Mouse (Mus musculus) kidney, embryonic 15.5 days (tissue): ENCODE data around the gene Ube2o. TPM values are rescaled to one million over a fixed set of nuclear protein-coding genes. Genes with fewer than 3 reads are reported as not detected.
A peak's percentile ranks its signal among the peaks of the same experiment; 100 is the strongest.

ENCODE experiments used
- ATAC-seq: fragments of 200-750 bp; cut with Nextera tagmentation; replicated peaks from 2 replicates; pipeline ENCODE4 v1.8.0; 2017; ENCODE audit warnings: moderate TSS enrichment; ENCODE audit not compliant: low FRiP score
- H3K27ac ChIP-seq: fragments of 300-500 bp; sonication (generic); 2 replicates; pipeline ENCODE4 v1.5.1; 2015; ENCODE audit warnings: mild to moderate bottlenecking, inconsistent platforms
- H3K27me3 ChIP-seq: fragments of 300-500 bp; sonication (generic); 2 replicates; pipeline ENCODE4 v1.6.1; 2015; ENCODE audit warnings: inconsistent platforms
- H3K36me3 ChIP-seq: fragments of 300-500 bp; sonication (generic); 2 replicates; pipeline ENCODE4 v1.6.1; 2015; ENCODE audit warnings: inconsistent platforms
- H3K4me1 ChIP-seq: fragments of 300-500 bp; sonication (generic); 2 replicates; pipeline ENCODE4 v1.6.1; 2015; ENCODE audit warnings: inconsistent platforms
- H3K4me2 ChIP-seq: fragments of 300-500 bp; sonication (generic); 2 replicates; pipeline ENCODE4 v1.6.1; 2015; ENCODE audit warnings: moderate library complexity, mild to moderate bottlenecking, inconsistent platforms
- H3K4me3 ChIP-seq: fragments of 300-500 bp; sonication (generic); replicated peaks from 2 replicates; pipeline ENCODE4 v1.5.1; 2015; ENCODE audit warnings: mild to moderate bottlenecking, inconsistent platforms
- H3K9ac ChIP-seq: fragments of 300-500 bp; sonication (generic); 2 replicates; pipeline ENCODE4 v1.6.1; 2015; ENCODE audit warnings: mild to moderate bottlenecking, inconsistent platforms
- H3K9me3 ChIP-seq: fragments of 300-500 bp; sonication (generic); replicated peaks from 2 replicates; pipeline ENCODE4 v1.6.1; 2016; ENCODE audit warnings: inconsistent platforms
- WGBS: fragments of 180-500 bp; shearing (Covaris S2); methylation state at CpG from one replicate; pipeline ENCODE4 v1.1.7; 2015; ENCODE audit warnings: mixed read lengths; 5-methylcytosine and 5-hydroxymethylcytosine counted together
- polyA plus RNA-seq: library from polyadenylated mRNA; unstranded; fragments of >200 nt; fragmentation: Nextera tagmentation; extraction: Ambion mirVana; gene quantifications from 2 replicates; pipeline ENCODE4 v1.2.1, GENCODE M21; 2015

The Ube2o gene
- polyA plus RNA-seq, 1 experiment from 2014 or later = 7.3 TPM

GRCm38 (mm10) chr11:116513531-116514038 lies 67.7 kb downstream of the Ube2o start:
- Histone ChIP-seq H3K36me3 (no peaks in the 10 kb centered on the region), H3K4me2 (no peak overlapping the region), H3K9ac (no peak overlapping the region), H3K9me3 (no peaks in the 10 kb centered on the region), H3K4me1 (peaks cover 13% of the 10 kb centered on the region; the same call in 1 of the 2 replicates), H3K4me3 (no peak overlapping the region), H3K27me3 (peaks cover 17% of the 10 kb centered on the region), H3K27ac (no peak overlapping the region)
- WGBS = 64% methylated on average over 4 of the region's 4 CpGs
- ATAC-seq = no peak

- peaks cover 9% of the 10 kb centered on the region; the same call in 1 of the 2 replicates for H3K4me1 ChIP-seq
- no peak overlapping the region for H3K4me3 ChIP-seq
- no peak overlapping the region for H3K4me2 ChIP-seq
- peaks cover 17% of the 10 kb centered on the region for H3K27me3 ChIP-seq
- H3K9ac ChIP-seq = no peak overlapping the region
- no peak overlapping the region for H3K27ac ChIP-seq
- WGBS = 80% methylated on average over 6 of the region's 6 CpGs
- no peak for ATAC-seq
- no peaks in the 10 kb centered on the region for H3K9me3 ChIP-seq
- no peaks in the 10 kb centered on the region for H3K36me3 ChIP-seq
Observed at GRCm38 (mm10) chr11:116512987-116513386, 68.3 kb downstream of the Ube2o start.

- Histone ChIP-seq H3K4me1 (peaks cover 6% of the 10 kb centered on the region; the same call in 1 of the 2 replicates), H3K4me3 (no peak overlapping the region), H3K9me3 (no peaks in the 10 kb centered on the region), H3K4me2 (no peak overlapping the region), H3K27ac (no peak overlapping the region), H3K36me3 (no peaks in the 10 kb centered on the region), H3K27me3 (peaks cover 17% of the 10 kb centered on the region), H3K9ac (no peak overlapping the region)
- 91% methylated on average over 7 of the region's 7 CpGs for WGBS
- no peak for ATAC-seq
Observed at GRCm38 (mm10) chr11:116512154-116512553, 69.1 kb downstream of the Ube2o start.

GRCm38 (mm10) chr11:116511301-116511868 lies 69.9 kb downstream of the Ube2o start:
- Histone ChIP-seq H3K27me3 (peaks cover 17% of the 10 kb centered on the region), H3K27ac (no peak overlapping the region), H3K36me3 (no peaks in the 10 kb centered on the region), H3K9me3 (no peaks in the 10 kb centered on the region), H3K4me1 (peaks cover 6% of the 10 kb centered on the region; the same call in 1 of the 2 replicates), H3K9ac (no peak overlapping the region), H3K4me2 (no peak overlapping the region), H3K4me3 (no peak overlapping the region)
- WGBS = 53% methylated on average over 7 of the region's 7 CpGs
- no peak for ATAC-seq

GRCm38 (mm10) chr11:116508689-116509088 lies 72.6 kb downstream of the Ube2o start:
- WGBS = 42% methylated on average over 2 of the region's 2 CpGs
- no peak for ATAC-seq

GRCm38 (mm10) chr11:116506151-116506875 lies 74.9 kb downstream of the Ube2o start:
- Histone ChIP-seq H3K9ac (no peak overlapping the region), H3K4me1 (peaks cover under 1% of the 10 kb centered on the region), H3K9me3 (no peaks in the 10 kb centered on the region), H3K4me2 (no peak overlapping the region), H3K27me3 (no peaks in the 10 kb centered on the region), H3K36me3 (no peaks in the 10 kb centered on the region), H3K27ac (no peak overlapping the region), H3K4me3 (no peak overlapping the region)
- 68% methylated on average over 17 of the region's 17 CpGs for WGBS
- ATAC-seq = no peak

More at GRCm38 (mm10) chr11:116508689-116509088, 72.6 kb downstream of the Ube2o start:
- Histone ChIP-seq H3K4me2 (no peak overlapping the region), H3K9me3 (no peaks in the 10 kb centered on the region), H3K27me3 (0 out of 2 replicates have a peak, but pooled peaks cover 1% of the 10 kb centered on the region), H3K9ac (no peak overlapping the region), H3K4me3 (no peak overlapping the region), H3K36me3 (no peaks in the 10 kb centered on the region), H3K4me1 (no peaks in the 10 kb centered on the region), H3K27ac (no peak overlapping the region)

GRCm38 (mm10) chr11:116505573-116505972 lies 75.7 kb downstream of the Ube2o start:
- Histone ChIP-seq H3K4me1 (peaks cover 5% of the 10 kb centered on the region), H3K27ac (no peak overlapping the region), H3K36me3 (no peaks in the 10 kb centered on the region), H3K9ac (no peak overlapping the region), H3K9me3 (no peaks in the 10 kb centered on the region), H3K27me3 (no peaks in the 10 kb centered on the region), H3K4me2 (no peak overlapping the region), H3K4me3 (no peak overlapping the region)
- ATAC-seq = no peak
- 79% methylated on average over 5 of the region's 5 CpGs for WGBS

- 93% methylated on average over 17 of the region's 17 CpGs for WGBS
- H3K4me1 ChIP-seq = peaks cover 5% of the 10 kb centered on the region
- no peaks in the 10 kb centered on the region for H3K36me3 ChIP-seq
- H3K9ac ChIP-seq = no peak overlapping the region
- H3K9me3 ChIP-seq = no peaks in the 10 kb centered on the region
- H3K27ac ChIP-seq = no peak overlapping the region
- no peak overlapping the region for H3K4me2 ChIP-seq
- no peak for ATAC-seq
- no peak overlapping the region for H3K4me3 ChIP-seq
- no peaks in the 10 kb centered on the region for H3K27me3 ChIP-seq
Observed at GRCm38 (mm10) chr11:116504516-116504915, 76.7 kb downstream of the Ube2o start.

- H3K9me3 ChIP-seq = 0 out of 2 replicates have a peak, but pooled peaks cover 4% of the 10 kb centered on the region
- H3K9ac ChIP-seq = no peak overlapping the region
- H3K4me3 ChIP-seq = no peak overlapping the region
- H3K27me3 ChIP-seq = no peaks in the 10 kb centered on the region
- H3K27ac ChIP-seq = no peak overlapping the region
- H3K4me1 ChIP-seq = peaks cover 10% of the 10 kb centered on the region
- H3K4me2 ChIP-seq = no peak overlapping the region
- no peaks in the 10 kb centered on the region for H3K36me3 ChIP-seq
- ATAC-seq = peak; percentile 47; the same call in 1 of the 2 replicates
- 31% methylated on average over 7 of the region's 7 CpGs for WGBS
Observed at GRCm38 (mm10) chr11:116501005-116501746, 80.1 kb downstream of the Ube2o start.

- 0 out of 2 replicates have a peak, but pooled peaks cover 4% of the 10 kb centered on the region for H3K9me3 ChIP-seq
- peak overlapping the region; percentile 65 for H3K4me2 ChIP-seq
- 43% methylated on average over 6 of the region's 6 CpGs for WGBS
- no peak overlapping the region; the same call in 1 of the 2 replicates for H3K9ac ChIP-seq
- peak overlapping the region; percentile 33 for H3K4me3 ChIP-seq
- ATAC-seq = no peak
- peaks cover 21% of the 10 kb centered on the region for H3K4me1 ChIP-seq
- H3K27ac ChIP-seq = no peak overlapping the region
- H3K36me3 ChIP-seq = no peaks in the 10 kb centered on the region
- no peaks in the 10 kb centered on the region for H3K27me3 ChIP-seq
Observed at GRCm38 (mm10) chr11:116499018-116499417, 82.2 kb downstream of the Ube2o start.

- Histone ChIP-seq H3K9ac (no peak overlapping the region; the same call in 1 of the 2 replicates), H3K27ac (no peak overlapping the region), H3K4me1 (peaks cover 21% of the 10 kb centered on the region), H3K4me3 (peak overlapping the region; percentile 33), H3K4me2 (peak overlapping the region; percentile 65), H3K9me3 (0 out of 2 replicates have a peak, but pooled peaks cover 4% of the 10 kb centered on the region), H3K27me3 (no peaks in the 10 kb centered on the region), H3K36me3 (no peaks in the 10 kb centered on the region)
- no peak for ATAC-seq
- 34% methylated on average over 33 of the region's 34 CpGs for WGBS
Observed at GRCm38 (mm10) chr11:116498596-116498995, 82.7 kb downstream of the Ube2o start.
